In the genomic region with DNA sequence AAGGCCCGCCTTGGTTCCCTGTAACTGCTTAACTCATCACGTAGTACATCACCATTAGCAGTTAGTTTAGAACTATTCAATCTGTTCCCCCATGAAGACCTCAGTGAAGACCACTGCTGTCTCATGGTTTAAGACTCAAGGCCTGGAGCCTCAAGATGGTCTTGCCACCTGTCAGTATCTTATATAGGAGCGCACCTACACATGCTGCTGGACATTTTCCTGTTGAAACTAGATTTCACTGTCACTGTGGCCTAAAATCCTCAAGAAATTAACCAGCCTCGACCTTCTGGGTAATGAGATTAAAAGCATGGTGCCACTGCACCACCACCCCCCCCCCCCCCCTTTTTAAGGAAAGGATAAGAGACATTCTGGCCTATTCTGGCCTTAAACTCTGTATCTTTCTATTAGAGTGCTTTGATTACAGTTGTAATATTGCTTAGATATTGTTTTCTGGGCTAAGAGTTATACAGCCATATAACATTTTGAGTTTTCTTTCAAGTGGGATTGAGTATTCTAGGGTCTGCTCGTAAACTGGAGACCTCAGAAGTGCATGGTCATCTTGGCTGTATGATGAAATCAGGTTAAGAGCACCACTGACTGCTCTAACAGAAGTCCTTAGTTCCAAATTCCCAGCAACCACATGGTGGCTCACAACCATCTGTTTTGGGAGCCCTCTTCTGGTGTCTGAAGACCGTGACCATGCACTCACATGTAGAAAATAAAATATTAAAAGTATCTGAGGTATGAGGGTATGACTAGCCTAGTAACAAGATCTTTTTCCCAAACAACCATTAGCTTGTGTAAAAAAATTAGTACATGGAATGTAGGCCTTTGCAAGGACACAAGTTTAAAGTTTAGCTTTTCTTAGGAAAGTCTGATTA, we compare ENCODE assay signal across 16 mouse cellular contexts. TPM values are rescaled to one million over a fixed set of nuclear protein-coding genes. Genes with fewer than 3 reads are reported as not detected.
DNase-seq lines count a peak whose midpoint lies in the region; ATAC-seq and TF ChIP-seq lines count a peak whose summit lies in the region.
"Had no signal": no experiment of that assay in that cellular context is flagged by ENCODE, and none has a peak within 500 bp of the region (broad histone marks: within the 10 kb centered on the region; RNA-seq: fewer than 3 reads in every experiment).

No protein-coding gene starts in this region.

- H3K27me3 ChIP-seq in midbrain, postnatal 0 days (ENCODE audit: insufficient read depth, low read length) = no peaks in the 10 kb centered on the region
- H3K27me3 ChIP-seq in midbrain, embryonic 13.5 days = no peaks in the 10 kb centered on the region
- no peaks in the 10 kb centered on the region for H3K27me3 ChIP-seq in hindbrain, postnatal 0 days (ENCODE audit: insufficient read depth, low read length)
- H3K27me3 ChIP-seq: limb, embryonic 15.5 days; midbrain, embryonic 15.5 days had no signal

- DNase-seq in midbrain, postnatal 0 days (ENCODE audit: low spot score) = no peak
- DNase-seq in ES-E14 (ENCODE audit: low read depth, low spot score) = no peak
- peak; percentile 25 for DNase-seq in induced T-regulatory cell, adult 2 months (ENCODE audit: low read depth)
- DNase-seq in hindbrain, postnatal 0 days (ENCODE audit: low spot score) = no peak
- DNase-seq in ovary, postnatal 36 days (ENCODE audit: low spot score) = no peak
- DNase-seq in lung, adult 2 months = no peak
- DNase-seq: adrenal gland, postnatal 10 days; cerebellum, postnatal 10 days; kidney, adult 8-10 months had no signal

- H3K36me3 ChIP-seq in midbrain, postnatal 0 days (ENCODE audit: insufficient read depth, low read length) = peaks cover 19% of the 10 kb centered on the region
- peaks cover 37% of the 10 kb centered on the region for H3K36me3 ChIP-seq in midbrain, embryonic 13.5 days
- H3K36me3 ChIP-seq in ES-E14 (ENCODE audit: control insufficient read depth, insufficient read depth, low read length, poor library complexity, severe bottlenecking) = peaks cover 37% of the 10 kb centered on the region
- peaks cover 22% of the 10 kb centered on the region for H3K36me3 ChIP-seq in hindbrain, postnatal 0 days (ENCODE audit: insufficient read depth, low read length)

- 75% methylated on average over 6 of the region's 6 CpGs for WGBS in midbrain, postnatal 0 days
- WGBS in midbrain, embryonic 13.5 days = 80% methylated on average over 6 of the region's 6 CpGs
- WGBS in hindbrain, postnatal 0 days = 74% methylated on average over 6 of the region's 6 CpGs
- 77% methylated on average over 6 of the region's 6 CpGs for WGBS in lung, adult 2 months

- in situ Hi-C loops in ES-E14 (cut with MboI; ENCODE audit: low sequenced_read_pairs in 2 of 2, unreplicated experiment in 2 of 2) = no loop called here

- no peak overlapping the region for H3K4me3 ChIP-seq in midbrain, postnatal 0 days (ENCODE audit: low read depth, low read length)
- H3K4me3 ChIP-seq in midbrain, embryonic 13.5 days (replicated peaks) = no peak overlapping the region
- H3K4me3 ChIP-seq in ES-E14 (ENCODE audit: insufficient read depth in 1 of 2, low read depth in 1 of 2, low read length in 2 of 2, poor library complexity in 1 of 2, severe bottlenecking in 1 of 2) = no peak overlapping the region
- H3K4me3 ChIP-seq in hindbrain, postnatal 0 days (ENCODE audit: low read length) = no peak overlapping the region
- no peak overlapping the region for H3K4me3 ChIP-seq in lung, adult 2 months (replicated peaks; ENCODE audit: extremely low read depth, low read depth, low read length)

- H3K4me1 ChIP-seq in midbrain, postnatal 0 days (ENCODE audit: insufficient read depth, low read length) = peaks cover 9% of the 10 kb centered on the region
- peaks cover 48% of the 10 kb centered on the region for H3K4me1 ChIP-seq in midbrain, embryonic 13.5 days (replicated peaks)
- peaks cover 0 to 2% of the 10 kb centered on the region in 2 experiments; a peak in 1 of 4 replicates for H3K4me1 ChIP-seq in ES-E14 (ENCODE audit: control insufficient read depth in 2 of 2, insufficient read depth in 2 of 2, low read length in 2 of 2, poor library complexity in 1 of 2)
- peaks cover 16% of the 10 kb centered on the region for H3K4me1 ChIP-seq in hindbrain, postnatal 0 days (ENCODE audit: insufficient read depth, low read length)
- H3K4me1 ChIP-seq in lung, adult 2 months (ENCODE audit: control insufficient read depth, insufficient read depth, low read length) = peaks cover 5% of the 10 kb centered on the region

- H3K9me3 ChIP-seq in midbrain, postnatal 0 days (ENCODE audit: low read length) = no peaks in the 10 kb centered on the region
- H3K9me3 ChIP-seq in midbrain, embryonic 13.5 days = no peaks in the 10 kb centered on the region
- no peaks in the 10 kb centered on the region for H3K9me3 ChIP-seq in ES-E14 (ENCODE audit: control insufficient read depth, insufficient read depth, low read depth, low read length)
- no peaks in the 10 kb centered on the region for H3K9me3 ChIP-seq in hindbrain, postnatal 0 days (ENCODE audit: low read length)
- H3K9me3 ChIP-seq: forebrain, embryonic 10.5 days; heart, embryonic 10.5 days; limb, embryonic 15.5 days; midbrain, embryonic 15.5 days had no signal

- no peak for ATAC-seq in midbrain, postnatal 0 days (ENCODE audit: low FRiP score)
- no peak for ATAC-seq in midbrain, embryonic 13.5 days
- no peak for ATAC-seq in hindbrain, postnatal 0 days
- ATAC-seq: hindbrain, embryonic 16.5 days; midbrain, embryonic 15.5 days had no signal

- TF ChIP-seq POLR2A in lung, adult 2 months (IDR thresholded peaks at IDR 0.05; ENCODE audit: borderline replicate concordance, extremely low read depth, low read depth, low read length) = no peak

- no peak overlapping the region for H3K27ac ChIP-seq in midbrain, postnatal 0 days (ENCODE audit: low read depth, low read length)
- no peak overlapping the region for H3K27ac ChIP-seq in midbrain, embryonic 13.5 days
- H3K27ac ChIP-seq in ES-E14 (ENCODE audit: insufficient read depth, low read depth, low read length, poor library complexity, severe bottlenecking) = peak overlapping the region; percentile 38; the same call in 1 of the 2 replicates
- H3K27ac ChIP-seq in hindbrain, postnatal 0 days = no peak overlapping the region
- H3K27ac ChIP-seq: macrophage had no signal

- TF ChIP-seq CTCF in midbrain, postnatal 0 days (IDR thresholded peaks at IDR 0.05) = 0 out of 2 replicates have a peak, but pooled peaks have one; percentile 25
- no peak for TF ChIP-seq CTCF in hindbrain, postnatal 0 days (IDR thresholded peaks at IDR 0.05; ENCODE audit: low read depth)
- no peak for TF ChIP-seq CTCF in lung, adult 2 months (IDR thresholded peaks at IDR 0.05; ENCODE audit: insufficient read depth, low read length)

- no peak overlapping the region for H3K4me2 ChIP-seq in midbrain, postnatal 0 days (ENCODE audit: low read depth, low read length, poor library complexity, severe bottlenecking)
- no peak overlapping the region for H3K4me2 ChIP-seq in midbrain, embryonic 13.5 days (replicated peaks)
- H3K4me2 ChIP-seq in hindbrain, postnatal 0 days (ENCODE audit: low read depth, low read length) = no peak overlapping the region

- no peak overlapping the region for H3K9ac ChIP-seq in midbrain, postnatal 0 days (replicated peaks; ENCODE audit: low read length, poor library complexity, severe bottlenecking)
- no peak overlapping the region for H3K9ac ChIP-seq in midbrain, embryonic 13.5 days (replicated peaks)
- H3K9ac ChIP-seq in ES-E14 (ENCODE audit: insufficient read depth, low read depth, low read length, poor library complexity, severe bottlenecking) = no peak overlapping the region
- no peak overlapping the region for H3K9ac ChIP-seq in hindbrain, postnatal 0 days (replicated peaks; ENCODE audit: low read length)
- H3K9ac ChIP-seq: limb, embryonic 15.5 days had no signal

TF ChIP-seq in ES-E14, 5 proteins besides CTCF, POLR2A, EP300 and RAD21 (continues in another document):
- TF ChIP-seq CHD2 (IDR thresholded peaks at IDR 0.05; ENCODE audit: low read depth, low read length) (no peak), HCFC1 (IDR thresholded peaks at IDR 0.05; ENCODE audit: borderline replicate concordance, insufficient read depth, low read length) (no peak), ZC3H11A (IDR thresholded peaks at IDR 0.05; ENCODE audit: borderline replicate concordance, low read depth, low read length) (no peak)

RNA-seq across cellular contexts. Expression of a gene that starts 1.7 kb away (rescaled TPM):
- 18.5 and 27.2 TPM in 2 replicates for total RNA-seq in midbrain, postnatal 0 days (2014; rRNA removed)
- 17.6 and 19.3 TPM in 2 replicates for polyA plus RNA-seq in midbrain, postnatal 0 days (2015; fragmentation: Nextera tagmentation; extraction: Ambion mirVana)
- polyA plus RNA-seq in midbrain, embryonic 13.5 days (2015; fragmentation: Nextera tagmentation; extraction: Ambion mirVana) = 21.2 and 21.4 TPM in 2 replicates
- 23.3 and 24.3 TPM in 2 replicates for total RNA-seq in ES-E14 (2012; rRNA removed)
- total RNA-seq in hindbrain, postnatal 0 days (2014; rRNA removed) = 17.5 and 18.7 TPM in 2 replicates
- polyA plus RNA-seq in hindbrain, postnatal 0 days (2015; fragmentation: Nextera tagmentation; extraction: Ambion mirVana) = 16.4 and 17.7 TPM in 2 replicates
- polyA plus RNA-seq in lung, adult 2 months (2012; rRNA removed) = 3.3 and 3.7 TPM in 2 replicates

RNA-seq across cellular contexts. Expression of a gene that starts 5.9 kb away (rescaled TPM):
- 306 and 343 TPM in 2 replicates for total RNA-seq in midbrain, postnatal 0 days (2014; rRNA removed)
- 488 and 533 TPM in 2 replicates for polyA plus RNA-seq in midbrain, postnatal 0 days (2015; fragmentation: Nextera tagmentation; extraction: Ambion mirVana)
- 616 and 636 TPM in 2 replicates for polyA plus RNA-seq in midbrain, embryonic 13.5 days (2015; fragmentation: Nextera tagmentation; extraction: Ambion mirVana)
- 1,393 and 1,577 TPM in 2 replicates for total RNA-seq in ES-E14 (2012; rRNA removed)
- 160 and 172 TPM in 2 replicates for total RNA-seq in hindbrain, postnatal 0 days (2014; rRNA removed)
- 525 and 561 TPM in 2 replicates for polyA plus RNA-seq in hindbrain, postnatal 0 days (2015; fragmentation: Nextera tagmentation; extraction: Ambion mirVana)
- polyA plus RNA-seq in lung, adult 2 months (2012; rRNA removed) = 61.7 and 86.4 TPM in 2 replicates

RNA-seq across cellular contexts. Expression of a gene that starts 37.3 kb away (rescaled TPM):
- 7.7 and 11.5 TPM in 2 replicates for total RNA-seq in midbrain, postnatal 0 days (2014; rRNA removed)
- polyA plus RNA-seq in midbrain, postnatal 0 days (2015; fragmentation: Nextera tagmentation; extraction: Ambion mirVana) = 6.1 and 6.8 TPM in 2 replicates
- polyA plus RNA-seq in midbrain, embryonic 13.5 days (2015; fragmentation: Nextera tagmentation; extraction: Ambion mirVana) = 17.2 and 17.8 TPM in 2 replicates
- total RNA-seq in ES-E14 (2012; rRNA removed) = 12.5 and 14.9 TPM in 2 replicates
- 4.9 and 7.1 TPM in 2 replicates for total RNA-seq in hindbrain, postnatal 0 days (2014; rRNA removed)
- 5.8 and 7.0 TPM in 2 replicates for polyA plus RNA-seq in hindbrain, postnatal 0 days (2015; fragmentation: Nextera tagmentation; extraction: Ambion mirVana)
- 0.55 and 1.6 TPM in 2 replicates for polyA plus RNA-seq in lung, adult 2 months (2012; rRNA removed)

RNA-seq across cellular contexts. Expression of a gene that starts 57.6 kb away (rescaled TPM):
- 76.5 and 103 TPM in 2 replicates for total RNA-seq in midbrain, postnatal 0 days (2014; rRNA removed)
- 224 and 233 TPM in 2 replicates for polyA plus RNA-seq in midbrain, postnatal 0 days (2015; fragmentation: Nextera tagmentation; extraction: Ambion mirVana)
- 259 and 279 TPM in 2 replicates for polyA plus RNA-seq in midbrain, embryonic 13.5 days (2015; fragmentation: Nextera tagmentation; extraction: Ambion mirVana)
- 52.6 and 58.7 TPM in 2 replicates for total RNA-seq in ES-E14 (2012; rRNA removed)
- total RNA-seq in hindbrain, postnatal 0 days (2014; rRNA removed) = 50.1 and 53.4 TPM in 2 replicates
- 221 and 233 TPM in 2 replicates for polyA plus RNA-seq in hindbrain, postnatal 0 days (2015; fragmentation: Nextera tagmentation; extraction: Ambion mirVana)
- 12.2 and 25.4 TPM in 2 replicates for polyA plus RNA-seq in lung, adult 2 months (2012; rRNA removed)
